Mouse (Mus musculus) spleen, postnatal 4 days (tissue): Measurements from ENCODE around the gene Tmem200c.
A peak's percentile ranks its signal among the peaks of the same experiment; 100 is the strongest.

ENCODE experiments used
- DNase-seq, 2 experiments: peaks; one replicate each; pipeline ENCODE4 v3.0.0; 2022; ENCODE audit warnings: low spot score in 2 of 2

Gene Tmem200c

GRCm38 (mm10) chr17:68826323-68826722 is at the start of gene Tmem200c:
Tmem200c (plus strand) TSS chr17:68826623.
- DNase-seq, result no peak

DNA sequence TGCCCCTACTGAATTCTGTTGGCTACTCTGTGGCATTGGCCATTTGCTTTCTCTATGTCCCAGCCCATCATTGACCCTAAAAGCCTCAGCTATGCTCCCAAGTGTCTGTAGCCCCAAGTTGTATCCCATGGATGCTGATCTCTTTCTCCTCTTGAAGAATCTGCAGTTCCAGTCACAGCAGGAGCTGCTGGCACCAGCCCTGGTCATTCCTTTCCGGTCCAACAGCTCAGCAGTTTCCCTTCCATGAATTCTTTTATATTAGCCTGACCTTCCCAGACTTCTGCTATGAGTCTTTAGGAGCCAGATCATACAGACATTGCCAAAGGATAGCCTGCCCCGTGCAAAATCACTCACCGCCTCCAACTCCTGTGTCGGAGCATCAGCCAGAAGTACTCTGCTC is 32.7 kb upstream of the Tmem200c start:
- no peak for DNase-seq

DNA sequence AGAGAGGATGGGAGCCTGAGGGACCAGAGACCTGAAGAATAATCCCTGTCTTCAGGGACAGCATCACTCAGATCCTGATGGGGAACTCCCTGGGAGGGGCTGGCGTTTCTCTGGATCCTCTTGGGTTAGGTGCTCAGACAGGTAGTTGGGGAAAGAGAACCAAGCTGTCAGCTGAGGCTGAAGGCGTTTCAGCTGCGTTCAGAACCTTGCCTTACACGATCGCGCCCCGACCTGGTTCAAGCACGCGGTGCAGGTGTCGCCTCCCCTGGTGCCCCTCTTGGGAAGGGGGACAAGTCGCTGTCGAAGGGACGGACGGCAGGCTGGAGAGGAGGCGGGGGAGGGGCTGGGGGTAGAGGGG is 10.2 kb downstream of the Tmem200c start:
- no peak for DNase-seq

GRCm38 (mm10) chr17:68837013-68837858 is 10.8 kb downstream of the Tmem200c start:
- DNase-seq, result no peak

DNA sequence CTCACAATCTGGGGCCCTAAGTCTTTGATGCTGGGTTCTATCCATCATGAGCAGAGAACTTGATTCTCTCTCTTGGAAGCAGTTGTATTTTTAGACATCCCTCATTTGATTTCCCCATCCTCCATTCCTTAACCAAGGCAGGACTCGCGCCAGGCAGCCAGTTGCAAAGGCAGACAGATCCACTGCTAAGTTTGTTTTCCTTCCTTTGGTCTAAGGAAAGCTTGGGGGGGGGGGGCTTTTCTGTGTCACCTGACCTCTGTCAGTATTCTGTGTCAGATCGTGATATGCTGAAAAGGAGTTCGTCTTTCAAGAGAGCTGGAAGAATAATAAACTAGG is 11.4 kb downstream of the Tmem200c start:
- DNase-seq, result no peak

GRCm38 (mm10) chr17:68839888-68840571 is 13.6 kb downstream of the Tmem200c start:
- DNase-seq, result no peak

DNA sequence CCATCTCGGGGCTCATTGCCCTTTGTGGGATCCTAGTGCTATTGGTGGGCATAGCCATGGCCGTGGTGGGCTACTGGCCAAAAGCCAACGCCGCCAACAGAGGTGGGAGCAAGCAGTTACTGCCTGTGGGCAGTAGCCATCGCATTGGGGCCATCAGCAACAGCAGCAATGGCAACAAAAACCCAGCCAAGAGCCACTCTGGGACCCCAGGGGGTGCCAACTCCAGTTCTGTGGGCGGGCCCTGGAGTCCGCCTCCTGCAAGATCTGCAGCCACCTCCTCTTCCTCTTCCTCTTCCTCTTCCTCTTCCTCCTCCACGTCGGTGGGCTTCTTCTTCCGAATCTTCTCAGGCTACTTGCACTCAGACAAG is 14.1 kb downstream of the Tmem200c start:
- DNase-seq, result no peak

GRCm38 (mm10) chr17:68841097-68841891 is 14.9 kb downstream of the Tmem200c start:
- peak in 1 of 2 experiments; percentile 61 for DNase-seq

DNA sequence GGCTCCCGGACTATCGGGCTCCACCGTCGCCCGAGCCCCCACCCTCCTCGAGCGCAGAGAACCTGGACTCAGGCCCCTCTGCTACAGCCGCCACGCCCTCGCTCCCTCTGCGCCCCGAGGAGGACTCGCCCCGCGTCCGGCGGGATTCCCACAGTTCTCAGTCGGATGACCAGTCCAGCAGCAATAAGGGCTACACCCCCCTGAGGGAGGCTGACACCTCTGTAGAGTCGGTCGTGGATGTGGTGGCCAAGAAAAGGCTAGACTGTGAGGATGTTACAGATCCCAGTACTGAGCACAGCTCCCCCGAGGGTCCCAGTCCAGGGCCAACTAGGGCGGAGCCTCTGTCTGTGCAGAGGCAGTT is 15.4 kb downstream of the Tmem200c start:
- DNase-seq, result no peak

GRCm38 (mm10) chr17:68845931-68846330 is 19.5 kb downstream of the Tmem200c start:
- no peak for DNase-seq

- no peak for DNase-seq
These were observed 22.3 kb downstream of the Tmem200c start for GRCm38 (mm10) chr17:68848739-68849138.

DNA sequence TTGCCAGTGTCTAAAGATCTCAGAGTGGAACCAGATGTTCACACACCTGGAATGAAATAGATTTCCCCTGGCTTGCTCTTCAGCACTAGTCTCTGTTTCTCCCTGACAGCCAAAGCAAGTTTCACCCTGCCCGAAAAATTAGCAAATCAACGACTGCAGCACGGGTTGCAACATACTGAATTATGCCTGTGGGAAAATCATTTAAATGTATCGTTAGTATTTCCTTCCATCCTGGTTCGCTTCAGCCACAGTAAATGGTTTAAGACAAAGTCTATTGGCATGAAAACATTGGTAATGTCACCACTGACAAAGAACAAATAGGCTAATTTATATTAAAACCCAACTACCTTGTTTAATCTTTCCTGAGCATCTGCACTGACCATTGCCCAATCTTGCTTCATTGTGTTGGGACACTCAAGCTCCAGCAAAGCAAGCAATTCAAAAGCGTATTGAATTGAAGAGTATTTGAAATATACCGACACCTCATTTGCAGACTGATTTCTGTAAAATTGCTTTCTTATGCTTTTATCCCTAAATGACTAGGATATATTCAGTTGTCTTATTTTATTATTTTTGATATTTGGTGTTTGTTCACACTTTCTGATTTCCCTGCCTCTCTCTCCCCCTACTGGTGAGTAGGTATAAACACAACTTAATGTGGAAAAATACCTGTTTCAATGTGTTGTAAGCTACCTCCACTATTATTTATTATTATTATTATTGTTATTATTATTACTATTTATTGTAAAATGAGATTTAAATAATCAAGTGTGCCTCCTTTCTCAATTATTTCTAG is 25.9 kb downstream of the Tmem200c start:
- DNase-seq, result no peak

- no peak for DNase-seq
These were observed 37.8 kb downstream of the Tmem200c start for GRCm38 (mm10) chr17:68864175-68864574.

- no peak for DNase-seq
These were observed 42.0 kb downstream of the Tmem200c start for GRCm38 (mm10) chr17:68868439-68868838.

DNA sequence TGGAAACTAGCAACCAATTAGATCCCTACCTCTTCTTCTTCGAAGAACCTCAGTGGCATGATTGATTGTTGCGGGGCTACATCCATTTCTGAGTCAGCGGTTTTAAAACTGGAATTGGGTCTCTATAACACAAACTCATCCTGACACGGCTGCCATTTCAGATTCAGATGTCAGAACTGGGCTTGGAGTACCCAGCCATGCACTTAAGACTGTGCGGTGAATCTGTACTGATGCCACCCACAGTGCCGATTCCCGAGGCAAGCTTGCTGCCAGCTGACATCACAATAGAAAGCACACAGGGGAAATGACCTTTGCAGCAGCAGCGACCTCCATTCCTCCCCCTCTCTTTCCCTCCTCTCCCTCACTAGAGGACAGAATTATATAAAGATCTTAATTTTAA is 47.6 kb downstream of the Tmem200c start:
- no peak for DNase-seq

- DNase-seq, result no peak
These were observed 48.8 kb downstream of the Tmem200c start for GRCm38 (mm10) chr17:68875251-68875650.

- no peak for DNase-seq
These were observed 49.6 kb downstream of the Tmem200c start for GRCm38 (mm10) chr17:68875917-68876495.

DNA sequence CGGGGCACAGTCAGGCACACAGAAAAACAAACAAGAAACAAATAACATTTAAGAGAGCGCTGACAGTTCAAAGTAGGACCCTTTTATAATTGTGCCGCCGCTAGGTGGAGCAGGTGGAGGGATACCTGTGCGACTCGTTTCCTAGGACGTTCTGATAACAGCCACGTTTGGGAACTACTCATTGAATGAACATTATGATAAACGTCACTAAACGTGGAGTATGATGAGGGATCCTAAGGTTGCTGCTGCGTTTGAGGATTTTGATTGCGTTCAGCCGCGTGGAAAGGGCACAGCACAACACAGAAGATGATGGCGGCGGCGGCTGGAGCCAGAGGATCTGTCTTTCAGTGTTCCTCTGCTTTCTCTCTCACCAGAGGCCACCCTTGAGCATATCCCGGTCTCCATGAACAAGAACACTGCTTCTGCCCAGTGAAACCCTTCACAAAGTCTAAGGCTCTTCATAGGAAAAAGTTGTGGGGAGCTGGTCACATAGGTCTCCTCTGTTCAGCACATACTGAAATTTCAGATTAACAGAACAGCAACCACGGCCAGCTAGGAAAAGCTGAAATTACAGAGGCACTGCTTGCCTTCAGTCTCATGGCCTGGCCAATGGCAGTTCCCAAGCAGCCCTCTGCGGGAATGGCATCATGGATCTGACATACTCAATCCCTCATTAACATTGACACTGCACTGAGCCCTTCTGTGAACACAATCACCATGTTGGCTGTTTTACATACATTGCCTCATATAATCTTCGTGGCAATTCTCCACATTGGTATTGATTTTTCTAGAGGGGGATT is 55.5 kb downstream of the Tmem200c start:
- no peak for DNase-seq

GRCm38 (mm10) chr17:68883474-68884083 is 57.2 kb downstream of the Tmem200c start:
- no peak for DNase-seq

GRCm38 (mm10) chr17:68890672-68891071 is 64.2 kb downstream of the Tmem200c start:
- DNase-seq, result no peak
